Mouse (Mus musculus): ENCODE measurements around the gene Olfr676.
"Not testable (repeated sequence)": the region's sequence is repeated elsewhere in the genome, so short reads cannot be mapped to it uniquely, and the experiment has no call there.

The Olfr676 gene

GRCm38 (mm10) chr7:105032398-105032797 is at the start of gene Olfr676:
Olfr676 (plus strand) TSS chr7:105032698.
- DNase-seq (ENCODE audit: extremely low read depth, low read depth) = no peak

GRCm38 (mm10) chr7:105001929-105002328 is 30.6 kb upstream of the Olfr676 start, which contains the start of gene Olfr672:
Olfr672 (minus strand) TSS chr7:105002029.
- DNase-seq (ENCODE audit: extremely low read depth, low read depth) = no peak

GRCm38 (mm10) chr7:105022530-105022929 is 10.0 kb upstream of the Olfr676 start:
- no peak for DNase-seq (ENCODE audit: extremely low read depth, low read depth)

GRCm38 (mm10) chr7:105028360-105028759 is 4.1 kb upstream of the Olfr676 start, which contains the start of gene Olfr675:
Olfr675 (minus strand) TSS chr7:105028460.
- DNase-seq (ENCODE audit: extremely low read depth, low read depth) = no peak

GRCm38 (mm10) chr7:105033836-105034235 is 1.3 kb downstream of the Olfr676 start:
- not testable (repeated sequence) for DNase-seq (ENCODE audit: extremely low read depth, low read depth)

GRCm38 (mm10) chr7:105058951-105059350 is 26.5 kb downstream of the Olfr676 start:
- no peak for DNase-seq (ENCODE audit: extremely low read depth, low read depth)

GRCm38 (mm10) chr7:105064175-105064574 is 31.7 kb downstream of the Olfr676 start, which contains the start of gene Olfr678:
Olfr678 (plus strand) TSS chr7:105064475.
- no peak for DNase-seq (ENCODE audit: extremely low read depth, low read depth)

GRCm38 (mm10) chr7:105080905-105081304 is 48.4 kb downstream of the Olfr676 start, which contains the start of gene Olfr679:
Olfr679 (plus strand) TSS chr7:105081205.
- DNase-seq (ENCODE audit: extremely low read depth, low read depth) = no peak
